Mouse (Mus musculus) embryonic facial prominence, embryonic 11.5 days (tissue): ENCODE results near the gene Gpr153. TPM values are rescaled to one million over a fixed set of nuclear protein-coding genes. Genes with fewer than 3 reads are reported as not detected.

Experiments
- ATAC-seq: fragments of 200-750 bp; cut with Nextera tagmentation; replicated peaks from 2 replicates; pipeline ENCODE4 v1.8.0; 2017; ENCODE audit warnings: low read depth; ENCODE audit not compliant: insufficient number of reproducible peaks, low FRiP score, low TSS enrichment
- DNase-seq: peaks from one replicate; pipeline ENCODE4 v3.0.0-alpha.2; 2015; ENCODE audit warnings: low spot score
- H3K27ac ChIP-seq: fragments of 300-500 bp; sonication (generic); replicated peaks from 2 replicates; pipeline ENCODE4 v1.5.1; 2014; ENCODE audit warnings: mild to moderate bottlenecking, low read depth, low read length, control low read depth
- H3K27me3 ChIP-seq: fragments of 300-500 bp; sonication (generic); 2 replicates; pipeline ENCODE4 v1.6.1; 2014; ENCODE audit warnings: mild to moderate bottlenecking, low read length, moderate library complexity, mixed read lengths; ENCODE audit not compliant: control insufficient read depth, insufficient read depth
- H3K36me3 ChIP-seq: fragments of 300-500 bp; sonication (generic); replicated peaks from 2 replicates; pipeline ENCODE4 v1.6.1; 2014; ENCODE audit warnings: low read depth, mild to moderate bottlenecking, low read length, moderate library complexity, mixed read lengths; ENCODE audit not compliant: control insufficient read depth, insufficient read depth
- H3K4me1 ChIP-seq: fragments of 300-500 bp; sonication (generic); 2 replicates; pipeline ENCODE4 v1.6.1; 2014; ENCODE audit warnings: low read length, mixed read lengths; ENCODE audit not compliant: control insufficient read depth, insufficient read depth
- H3K4me2 ChIP-seq: fragments of 300-500 bp; sonication (generic); 2 replicates; pipeline ENCODE4 v1.6.1; 2014; ENCODE audit warnings: low read depth, mild to moderate bottlenecking, control low read depth, low read length, moderate library complexity
- H3K4me3 ChIP-seq: fragments of 300-500 bp; sonication (generic); 2 replicates; pipeline ENCODE4 v1.5.1; 2014; ENCODE audit warnings: low read depth, low read length, control low read depth
- H3K9ac ChIP-seq: fragments of 300-500 bp; sonication (generic); replicated peaks from 2 replicates; pipeline ENCODE4 v1.6.1; 2014; ENCODE audit warnings: mild to moderate bottlenecking, control low read depth, low read length
- H3K9me3 ChIP-seq: fragments of 300-500 bp; sonication (generic); replicated peaks from 2 replicates; pipeline ENCODE4 v1.6.1; 2016; ENCODE audit warnings: mild to moderate bottlenecking, low read length, inconsistent platforms, mixed read lengths; ENCODE audit not compliant: control insufficient read depth
- WGBS: fragments of 180-500 bp; shearing (Covaris S2); extraction: QIAGEN DNeasy Blood & Tissue Kit; methylation state at CpG from one replicate; pipeline ENCODE4 v1.1.7; 2014; 5-methylcytosine and 5-hydroxymethylcytosine counted together
- polyA plus RNA-seq: library from polyadenylated mRNA; unstranded; fragments of >200 nt; fragmentation: Nextera tagmentation; extraction: Ambion mirVana; gene quantifications from 2 replicates; pipeline ENCODE4 v1.2.1, GENCODE M21; 2014

Gpr153 gene
- polyA plus RNA-seq, 1 experiment from 2014 or later: 4.3 TPM

- Histone ChIP-seq H3K9ac (no peak overlapping the region), H3K4me3 (0 out of 2 replicates have a peak overlapping the region, but pooled peaks have one; percentile 11)
Observed at GRCm38 (mm10) chr4:152286183-152286582, 12.2 kb downstream of the Gpr153 start.

GRCm38 (mm10) chr4:152286887-152287286, 12.9 kb downstream of the Gpr153 start:
- Histone ChIP-seq H3K27ac (no peak overlapping the region), H3K4me1 (peaks cover 7% of the 10 kb centered on the region), H3K4me3 (no peak overlapping the region), H3K9me3 (no peaks in the 10 kb centered on the region), H3K27me3 (peaks cover 89% of the 10 kb centered on the region), H3K9ac (no peak overlapping the region), H3K4me2 (no peak overlapping the region), H3K36me3 (no peaks in the 10 kb centered on the region)
- ATAC-seq: no peak
- 5% methylated on average over 26 of the region's 26 CpGs for WGBS
- peak; percentile 78 for DNase-seq

More at GRCm38 (mm10) chr4:152286183-152286582, 12.2 kb downstream of the Gpr153 start:
- Histone ChIP-seq H3K36me3 (no peaks in the 10 kb centered on the region), H3K27ac (no peak overlapping the region), H3K9me3 (no peaks in the 10 kb centered on the region), H3K4me1 (peaks cover 7% of the 10 kb centered on the region), H3K27me3 (peaks cover 89% of the 10 kb centered on the region), H3K4me2 (peak overlapping the region; percentile 21)
- WGBS: 2% methylated on average over 32 of the region's 32 CpGs
- ATAC-seq: no peak
- DNase-seq: no peak

GRCm38 (mm10) chr4:152287317-152288120, 13.5 kb downstream of the Gpr153 start:
- Histone ChIP-seq H3K27ac (no peak overlapping the region), H3K9me3 (no peaks in the 10 kb centered on the region), H3K4me2 (no peak overlapping the region), H3K9ac (no peak overlapping the region), H3K4me1 (peaks cover 7% of the 10 kb centered on the region), H3K27me3 (peaks cover 89% of the 10 kb centered on the region), H3K4me3 (no peak overlapping the region), H3K36me3 (no peaks in the 10 kb centered on the region)
- WGBS: 13% methylated on average over 19 of the region's 19 CpGs
- no peak for ATAC-seq
- no peak for DNase-seq

- Histone ChIP-seq H3K9ac (no peak overlapping the region), H3K36me3 (no peaks in the 10 kb centered on the region), H3K27me3 (peaks cover 89% of the 10 kb centered on the region), H3K4me1 (peaks cover under 1% of the 10 kb centered on the region; the same call in 1 of the 2 replicates), H3K4me3 (no peak overlapping the region), H3K27ac (no peak overlapping the region), H3K9me3 (no peaks in the 10 kb centered on the region), H3K4me2 (no peak overlapping the region)
- WGBS: 40% methylated on average over 18 of the region's 18 CpGs
- DNase-seq (no peak), ATAC-seq (no peak)
Observed at GRCm38 (mm10) chr4:152288398-152288945, 14.4 kb downstream of the Gpr153 start.

- no peaks in the 10 kb centered on the region for H3K9me3 ChIP-seq
- ATAC-seq: 0 out of 2 replicates have a peak, but pooled peaks have one; percentile 27
- under 1% methylated on average over 38 of the region's 39 CpGs for WGBS
- peak; percentile 35 for DNase-seq
- no peaks in the 10 kb centered on the region for H3K36me3 ChIP-seq
- peaks cover 73% of the 10 kb centered on the region for H3K27me3 ChIP-seq
- peak overlapping the region; percentile 49 for H3K9ac ChIP-seq
- peak overlapping the region; percentile 40 for H3K4me2 ChIP-seq
- no peaks in the 10 kb centered on the region for H3K4me1 ChIP-seq
- H3K27ac ChIP-seq: no peak overlapping the region
- peak overlapping the region; percentile 20 for H3K4me3 ChIP-seq
Observed at GRCm38 (mm10) chr4:152290385-152290784, 16.4 kb downstream of the Gpr153 start.

- Histone ChIP-seq H3K4me2 (no peak overlapping the region), H3K9me3 (no peaks in the 10 kb centered on the region), H3K4me3 (no peak overlapping the region), H3K36me3 (no peaks in the 10 kb centered on the region), H3K27ac (no peak overlapping the region), H3K4me1 (no peaks in the 10 kb centered on the region), H3K9ac (no peak overlapping the region), H3K27me3 (peaks cover 66% of the 10 kb centered on the region)
- DNase-seq (no peak), ATAC-seq (no peak)
- WGBS: 5% methylated on average over 11 of the region's 11 CpGs
Observed at GRCm38 (mm10) chr4:152290991-152291390, 17.0 kb downstream of the Gpr153 start.

GRCm38 (mm10) chr4:152291562-152291961, 17.5 kb downstream of the Gpr153 start, which contains the start of gene Hes3:
TSS of gene Hes3 (minus strand) at chr4:152291662.
- Histone ChIP-seq H3K36me3 (no peaks in the 10 kb centered on the region), H3K27me3 (peaks cover 61% of the 10 kb centered on the region), H3K9me3 (no peaks in the 10 kb centered on the region), H3K4me3 (peak within 1 kb of the TSS; percentile 20), H3K4me2 (peak within 1 kb of the TSS; percentile 40), H3K4me1 (no peaks in the 10 kb centered on the region), H3K9ac (peak within 1 kb of the TSS; percentile 49), H3K27ac (no peak within 1 kb of the TSS)
- WGBS: 21% methylated on average over 6 of the region's 6 CpGs
- no peak for ATAC-seq
- DNase-seq: no peak
